Mouse (Mus musculus) bone marrow, adult 2 months (tissue): ENCODE results near the gene Asrgl1.

Experiments
- CTCF ChIP-seq: fragments of 200-500 bp; IDR thresholded peaks from 2 replicates; pipeline ENCODE4 v1.5.1; 2011; ENCODE audit warnings: low read length, control low read depth; ENCODE audit not compliant: control insufficient read depth, insufficient read depth
- POLR2A ChIP-seq: fragments of 200-500 bp; IDR thresholded peaks from 2 replicates; pipeline ENCODE4 v1.6.1; 2011; ENCODE audit warnings: low read depth, mild to moderate bottlenecking, control low read depth, low read length, borderline replicate concordance; ENCODE audit not compliant: control insufficient read depth

GRCm38 (mm10) chr19:9117275-9117674 is 18.2 kb downstream of the Asrgl1 start:
- TF ChIP-seq POLR2A (no peak), CTCF (no peak)
